In the genomic region with DNA sequence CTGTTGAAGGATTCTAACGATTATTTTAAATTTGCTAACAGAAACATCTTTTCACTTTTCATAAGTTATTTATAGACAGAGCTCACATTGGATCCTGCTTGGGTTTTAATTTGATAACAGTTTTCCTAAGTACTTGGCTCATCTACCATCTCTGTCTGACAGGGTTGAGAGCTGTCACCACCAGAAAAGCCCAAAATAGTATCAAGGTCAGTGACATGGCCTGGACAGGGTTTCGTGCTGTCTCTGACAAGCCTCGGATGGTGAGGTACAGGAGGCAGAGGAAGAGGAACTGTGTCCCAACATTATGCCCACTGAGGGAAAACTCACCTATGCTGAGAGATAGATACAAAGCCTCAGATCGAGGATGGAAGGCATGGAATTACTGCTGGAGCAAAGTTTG, we compare ENCODE assay signal across 20 mouse cellular contexts.
A peak's percentile ranks its signal among the peaks of the same experiment; 100 is the strongest.
DNase-seq lines count a peak whose midpoint lies in the region; ATAC-seq and TF ChIP-seq lines count a peak whose summit lies in the region.
"Had no signal": no experiment of that assay in that cellular context is flagged by ENCODE, and none has a peak within 500 bp of the region (broad histone marks: within the 10 kb centered on the region; RNA-seq: fewer than 3 reads in every experiment).

No protein-coding gene starts in this region.

- no peaks in the 10 kb centered on the region for H3K4me1 ChIP-seq in lung, postnatal 0 days (ENCODE audit: insufficient read depth, low read depth, low read length)
- H3K4me1 ChIP-seq in heart, embryonic 11.5 days (ENCODE audit: control insufficient read depth, insufficient read depth, low read length), result no peaks in the 10 kb centered on the region
- H3K4me1 ChIP-seq in heart, postnatal 0 days (ENCODE audit: control insufficient read depth, insufficient read depth), result peaks cover 11% of the 10 kb centered on the region; the same call in 1 of the 2 replicates

- H3K9me3 ChIP-seq in lung, postnatal 0 days (ENCODE audit: low read length), result no peaks in the 10 kb centered on the region
- H3K9me3 ChIP-seq in heart, embryonic 11.5 days (replicated peaks; ENCODE audit: control insufficient read depth, low read length), result no peaks in the 10 kb centered on the region
- H3K9me3 ChIP-seq in heart, postnatal 0 days (replicated peaks; ENCODE audit: control insufficient read depth, low read length), result no peaks in the 10 kb centered on the region
- H3K9me3 ChIP-seq: embryonic facial prominence, embryonic 10.5 days; forebrain, embryonic 15.5 days; hindbrain, embryonic 15.5 days had no signal

- no peaks in the 10 kb centered on the region for H3K27me3 ChIP-seq in lung, postnatal 0 days (replicated peaks; ENCODE audit: insufficient read depth, low read length)
- H3K27me3 ChIP-seq in heart, embryonic 11.5 days (ENCODE audit: control insufficient read depth, insufficient read depth, low read length), result no peaks in the 10 kb centered on the region
- H3K27me3 ChIP-seq in heart, postnatal 0 days (ENCODE audit: control insufficient read depth, insufficient read depth, low read length), result no peaks in the 10 kb centered on the region
- H3K27me3 ChIP-seq: forebrain, embryonic 15.5 days; hindbrain, embryonic 15.5 days had no signal

- H3K4me3 ChIP-seq in lung, postnatal 0 days (ENCODE audit: low read depth, low read length), result no peak overlapping the region
- H3K4me3 ChIP-seq in heart, embryonic 11.5 days (ENCODE audit: low read depth, low read length), result no peak overlapping the region
- H3K4me3 ChIP-seq in heart, postnatal 0 days (ENCODE audit: low read depth, low read length), result no peak overlapping the region
- H3K4me3 ChIP-seq: embryonic facial prominence, embryonic 10.5 days; forebrain, embryonic 15.5 days; hindbrain, embryonic 15.5 days had no signal

- H3K27ac ChIP-seq in lung, postnatal 0 days (ENCODE audit: low read length), result no peak overlapping the region
- H3K27ac ChIP-seq in heart, embryonic 11.5 days (ENCODE audit: low read depth, low read length), result peak overlapping the region; percentile 37; the same call in 1 of the 2 replicates
- H3K27ac ChIP-seq in heart, postnatal 0 days (ENCODE audit: low read depth), result peak overlapping the region; percentile 92
- H3K27ac ChIP-seq: embryonic facial prominence, embryonic 10.5 days; forebrain, embryonic 15.5 days; hindbrain, embryonic 15.5 days; macrophage; stomach, postnatal 0 days had no signal

- no peaks in the 10 kb centered on the region for H3K36me3 ChIP-seq in lung, postnatal 0 days (ENCODE audit: insufficient read depth, low read length)
- H3K36me3 ChIP-seq in heart, embryonic 11.5 days (ENCODE audit: control insufficient read depth, insufficient read depth, low read length), result no peaks in the 10 kb centered on the region
- H3K36me3 ChIP-seq in heart, postnatal 0 days (replicated peaks; ENCODE audit: control insufficient read depth, insufficient read depth, low read length), result no peaks in the 10 kb centered on the region
- H3K36me3 ChIP-seq: embryonic facial prominence, embryonic 10.5 days; forebrain, embryonic 15.5 days; hindbrain, embryonic 15.5 days had no signal

- no peak for ATAC-seq in lung, postnatal 0 days
- ATAC-seq in heart, embryonic 11.5 days (replicated peaks; ENCODE audit: insufficient number of reproducible peaks, low FRiP score, low TSS enrichment), result 0 out of 2 replicates have a peak, but pooled peaks have one; percentile 39
- ATAC-seq in heart, postnatal 0 days (ENCODE audit: insufficient read depth, low read depth), result peak; percentile 97
- ATAC-seq: forebrain, embryonic 15.5 days; intestine, embryonic 16.5 days had no signal

- no peak overlapping the region for H3K9ac ChIP-seq in lung, postnatal 0 days (replicated peaks; ENCODE audit: low read depth)
- H3K9ac ChIP-seq in heart, embryonic 11.5 days (ENCODE audit: low read depth, low read length), result no peak overlapping the region
- no peak overlapping the region for H3K9ac ChIP-seq in heart, postnatal 0 days (replicated peaks; ENCODE audit: low read depth, low read length)
- H3K9ac ChIP-seq: forebrain, embryonic 15.5 days; hindbrain, embryonic 15.5 days had no signal

- WGBS in lung, postnatal 0 days, result 64% methylated on average over 4 of the region's 4 CpGs
- WGBS in heart, embryonic 11.5 days (ENCODE audit: insufficient replicate concordance), result 34% methylated on average over 4 of the region's 4 CpGs
- 21% methylated on average over 4 of the region's 4 CpGs for WGBS in heart, postnatal 0 days

- TF ChIP-seq EP300 in lung, postnatal 0 days (IDR thresholded peaks at IDR 0.05), result no peak
- TF ChIP-seq EP300 in heart, postnatal 0 days (IDR thresholded peaks at IDR 0.05; ENCODE audit: low read depth), result 0 out of 2 replicates have a peak, but pooled peaks have one; percentile 26

- no peak for TF ChIP-seq CTCF in lung, postnatal 0 days (IDR thresholded peaks at IDR 0.05)
- TF ChIP-seq CTCF in heart, postnatal 0 days (IDR thresholded peaks at IDR 0.05; ENCODE audit: low read depth), result no peak

- no peak overlapping the region for H3K4me2 ChIP-seq in lung, postnatal 0 days (replicated peaks; ENCODE audit: low read depth, low read length)
- H3K4me2 ChIP-seq in heart, embryonic 11.5 days, result 0 out of 2 replicates have a peak overlapping the region, but pooled peaks have one; percentile 7
- peak overlapping the region; percentile 30; the same call in 1 of the 2 replicates for H3K4me2 ChIP-seq in heart, postnatal 0 days (ENCODE audit: low read depth, low read length)
- H3K4me2 ChIP-seq: forebrain, embryonic 15.5 days; hindbrain, embryonic 15.5 days had no signal

- DNase-seq in lung, postnatal 14 days, result peak; percentile 6
- no peak for DNase-seq in lung, postnatal 0 days (ENCODE audit: low spot score)
- DNase-seq in heart, postnatal 0 days (ENCODE audit: low spot score), result peak; percentile 78
- DNase-seq in lung, postnatal 36 days, result peak; percentile 26
- DNase-seq in liver, result no peak
- no peak for DNase-seq in yolk sac, embryonic 10.5 days (ENCODE audit: low spot score)
- DNase-seq in embryo, embryonic 11 days, result no peak
- DNase-seq: adrenal gland, postnatal 36 days; cerebellum, adult 9-10 months; kidney, adult 9 months; kidney, postnatal 25 days; layer of hippocampus, postnatal 36 days; right cerebral cortex, postnatal 14 days had no signal

Comparison
In these comparisons a context has a peak if more than half of its experiments do, and no peak if none do; other contexts are left out.
1. DNase-seq: peak in lung, postnatal 14 days (single experiment), heart, postnatal 0 days (single experiment) and lung, postnatal 36 days (single experiment); none in lung, postnatal 0 days (single experiment), liver (single experiment), yolk sac, embryonic 10.5 days (single experiment) and embryo, embryonic 11 days (single experiment).